Mouse (Mus musculus): ENCODE data around the gene Taf12. TPM values are rescaled to one million over a fixed set of nuclear protein-coding genes. Genes with fewer than 3 reads are reported as not detected.

Gene Taf12
- polyA plus RNA-seq, 1 experiment from 2014 or later = 38.3 TPM

- no peaks in the 10 kb centered on the region for H3K27me3 ChIP-seq
- peaks cover 23% of the 10 kb centered on the region for H3K4me1 ChIP-seq (replicated peaks)
- no peak overlapping the region for H3K4me2 ChIP-seq
- WGBS (ENCODE audit: insufficient replicate concordance) = 33% methylated on average over 3 of the region's 3 CpGs
- H3K4me3 ChIP-seq (replicated peaks) = no peak overlapping the region
- H3K9me3 ChIP-seq (replicated peaks) = no peaks in the 10 kb centered on the region
- ATAC-seq (ENCODE audit: insufficient read depth) = no peak
- no peak overlapping the region for H3K9ac ChIP-seq
- peaks cover 55% of the 10 kb centered on the region for H3K36me3 ChIP-seq (replicated peaks)
- 0 out of 2 replicates have a peak overlapping the region, but pooled peaks have one; percentile 33 for H3K27ac ChIP-seq (replicated peaks)
Observed at GRCm38 (mm10) chr4:132311801-132312200, 37.6 kb downstream of the Taf12 start.

GRCm38 (mm10) chr4:132312627-132313026 lies 38.5 kb downstream of the Taf12 start:
- Histone ChIP-seq H3K27ac (replicated peaks) (no peak overlapping the region), H3K9ac (no peak overlapping the region), H3K4me1 (replicated peaks) (peaks cover 23% of the 10 kb centered on the region), H3K9me3 (replicated peaks) (no peaks in the 10 kb centered on the region), H3K36me3 (replicated peaks) (peaks cover 58% of the 10 kb centered on the region), H3K4me2 (no peak overlapping the region), H3K4me3 (replicated peaks) (no peak overlapping the region), H3K27me3 (no peaks in the 10 kb centered on the region)
- WGBS (ENCODE audit: insufficient replicate concordance) = 69% methylated on average over 5 of the region's 5 CpGs
- ATAC-seq (ENCODE audit: insufficient read depth) = no peak

- ATAC-seq (ENCODE audit: insufficient read depth) = no peak
Observed at GRCm38 (mm10) chr4:132315711-132316110, 41.5 kb downstream of the Taf12 start.

GRCm38 (mm10) chr4:132326481-132326880 lies 52.3 kb downstream of the Taf12 start:
- H3K4me1 ChIP-seq (replicated peaks) = peaks cover 31% of the 10 kb centered on the region
- peaks cover 44% of the 10 kb centered on the region for H3K36me3 ChIP-seq (replicated peaks)
- WGBS (ENCODE audit: insufficient replicate concordance) = 69% methylated on average over 5 of the region's 5 CpGs
- no peaks in the 10 kb centered on the region for H3K27me3 ChIP-seq
- H3K4me2 ChIP-seq = no peak overlapping the region
- no peak overlapping the region for H3K9ac ChIP-seq
- H3K9me3 ChIP-seq (replicated peaks) = no peaks in the 10 kb centered on the region
- H3K4me3 ChIP-seq (replicated peaks) = no peak overlapping the region
- H3K27ac ChIP-seq (replicated peaks) = no peak overlapping the region
- no peak for ATAC-seq (ENCODE audit: insufficient read depth)

More at GRCm38 (mm10) chr4:132315711-132316110, 41.5 kb downstream of the Taf12 start:
- no peak overlapping the region for H3K9ac ChIP-seq
- no peak overlapping the region for H3K27ac ChIP-seq (replicated peaks)
- peaks cover 3% of the 10 kb centered on the region for H3K4me1 ChIP-seq (replicated peaks)
- no peaks in the 10 kb centered on the region for H3K9me3 ChIP-seq (replicated peaks)
- no peaks in the 10 kb centered on the region for H3K27me3 ChIP-seq
- no peak overlapping the region for H3K4me3 ChIP-seq (replicated peaks)
- no peak overlapping the region for H3K4me2 ChIP-seq
- H3K36me3 ChIP-seq (replicated peaks) = peaks cover 72% of the 10 kb centered on the region
- 80% methylated on average over 8 of the region's 8 CpGs for WGBS (ENCODE audit: insufficient replicate concordance)

- ATAC-seq (ENCODE audit: insufficient read depth) = no peak
- no peaks in the 10 kb centered on the region for H3K27me3 ChIP-seq
- H3K9me3 ChIP-seq (replicated peaks) = no peaks in the 10 kb centered on the region
- H3K4me2 ChIP-seq = peak overlapping the region; percentile 79
- peaks cover 32% of the 10 kb centered on the region for H3K4me1 ChIP-seq (replicated peaks)
- 46% methylated on average over 14 of the region's 14 CpGs for WGBS (ENCODE audit: insufficient replicate concordance)
- peaks cover 52% of the 10 kb centered on the region for H3K36me3 ChIP-seq (replicated peaks)
- H3K27ac ChIP-seq (replicated peaks) = peak overlapping the region; percentile 82
- H3K9ac ChIP-seq = peak overlapping the region; percentile 66
- peak overlapping the region; percentile 64 for H3K4me3 ChIP-seq (replicated peaks)
Observed at GRCm38 (mm10) chr4:132328391-132328982, 54.3 kb downstream of the Taf12 start.

- Histone ChIP-seq H3K9ac (peak within 1 kb of the TSS; percentile 66), H3K4me2 (peak within 1 kb of the TSS; percentile 79), H3K4me1 (replicated peaks) (peaks cover 33% of the 10 kb centered on the region), H3K27ac (replicated peaks) (peak within 1 kb of the TSS; percentile 82), H3K27me3 (no peaks in the 10 kb centered on the region), H3K4me3 (replicated peaks) (peak within 1 kb of the TSS; percentile 64), H3K36me3 (replicated peaks) (peaks cover 52% of the 10 kb centered on the region), H3K9me3 (replicated peaks) (no peaks in the 10 kb centered on the region)
- ATAC-seq (ENCODE audit: insufficient read depth) = peak; percentile 97
- under 1% methylated on average over 52 of the region's 52 CpGs for WGBS (ENCODE audit: insufficient replicate concordance)
Observed at GRCm38 (mm10) chr4:132329115-132329834, 55.1 kb downstream of the Taf12 start, which contains the start of gene Trnau1ap. Trnau1ap (minus strand) TSS chr4:132329538.

- peaks cover 33% of the 10 kb centered on the region for H3K4me1 ChIP-seq (replicated peaks)
- 14% methylated on average over 10 of the region's 10 CpGs for WGBS (ENCODE audit: insufficient replicate concordance)
- H3K4me3 ChIP-seq (replicated peaks) = peak overlapping the region; percentile 64
- H3K4me2 ChIP-seq = peak overlapping the region; percentile 79
- peak overlapping the region; percentile 82 for H3K27ac ChIP-seq (replicated peaks)
- peaks cover 53% of the 10 kb centered on the region for H3K36me3 ChIP-seq (replicated peaks)
- peak; percentile 10; the same call in 1 of the 2 replicates for ATAC-seq (ENCODE audit: insufficient read depth)
- H3K9ac ChIP-seq = peak overlapping the region; percentile 66
- H3K9me3 ChIP-seq (replicated peaks) = no peaks in the 10 kb centered on the region
- H3K27me3 ChIP-seq = no peaks in the 10 kb centered on the region
Observed at GRCm38 (mm10) chr4:132329835-132330354, 55.7 kb downstream of the Taf12 start.

- Histone ChIP-seq H3K36me3 (replicated peaks) (peaks cover 66% of the 10 kb centered on the region), H3K27me3 (no peaks in the 10 kb centered on the region), H3K4me3 (replicated peaks) (no peak overlapping the region), H3K9me3 (replicated peaks) (no peaks in the 10 kb centered on the region), H3K9ac (no peak overlapping the region), H3K4me2 (no peak overlapping the region), H3K4me1 (replicated peaks) (peaks cover 39% of the 10 kb centered on the region), H3K27ac (replicated peaks) (no peak overlapping the region)
- WGBS (ENCODE audit: insufficient replicate concordance) = 78% methylated on average over 3 of the region's 3 CpGs
- ATAC-seq (ENCODE audit: insufficient read depth) = no peak
Observed at GRCm38 (mm10) chr4:132331960-132332359, 57.8 kb downstream of the Taf12 start.

- no peak for ATAC-seq (ENCODE audit: insufficient read depth)
Observed at GRCm38 (mm10) chr4:132332880-132333279, 58.7 kb downstream of the Taf12 start.

GRCm38 (mm10) chr4:132338943-132339342 lies 64.8 kb downstream of the Taf12 start:
- no peak overlapping the region for H3K27ac ChIP-seq (replicated peaks)
- H3K36me3 ChIP-seq (replicated peaks) = peaks cover 87% of the 10 kb centered on the region
- WGBS (ENCODE audit: insufficient replicate concordance) = 90% methylated on average over 13 of the region's 13 CpGs
- peaks cover 39% of the 10 kb centered on the region for H3K4me1 ChIP-seq (replicated peaks)
- no peak for ATAC-seq (ENCODE audit: insufficient read depth)
- H3K4me3 ChIP-seq (replicated peaks) = no peak overlapping the region
- H3K9ac ChIP-seq = no peak overlapping the region
- H3K27me3 ChIP-seq = no peaks in the 10 kb centered on the region
- H3K9me3 ChIP-seq (replicated peaks) = no peaks in the 10 kb centered on the region
- no peak overlapping the region for H3K4me2 ChIP-seq

More at GRCm38 (mm10) chr4:132332880-132333279, 58.7 kb downstream of the Taf12 start:
- Histone ChIP-seq H3K9me3 (replicated peaks) (no peaks in the 10 kb centered on the region), H3K36me3 (replicated peaks) (peaks cover 75% of the 10 kb centered on the region), H3K27me3 (no peaks in the 10 kb centered on the region), H3K4me2 (no peak overlapping the region), H3K4me1 (replicated peaks) (peaks cover 38% of the 10 kb centered on the region), H3K9ac (no peak overlapping the region), H3K27ac (replicated peaks) (no peak overlapping the region), H3K4me3 (replicated peaks) (no peak overlapping the region)
- 82% methylated on average over 6 of the region's 6 CpGs for WGBS (ENCODE audit: insufficient replicate concordance)

GRCm38 (mm10) chr4:132341451-132341850 lies 67.3 kb downstream of the Taf12 start:
- Histone ChIP-seq H3K9ac (no peak overlapping the region), H3K27me3 (no peaks in the 10 kb centered on the region), H3K4me1 (replicated peaks) (peaks cover 46% of the 10 kb centered on the region), H3K9me3 (replicated peaks) (no peaks in the 10 kb centered on the region), H3K4me3 (replicated peaks) (no peak overlapping the region), H3K36me3 (replicated peaks) (peaks cover 62% of the 10 kb centered on the region), H3K4me2 (no peak overlapping the region), H3K27ac (replicated peaks) (no peak overlapping the region)
- ATAC-seq (ENCODE audit: insufficient read depth) = no peak
- 73% methylated on average over 3 of the region's 3 CpGs for WGBS (ENCODE audit: insufficient replicate concordance)

Data from liver, embryonic 15.5 days (tissue).